Mouse (Mus musculus) frontal cortex, adult 2 months (tissue): ENCODE results near the gene Grid2. TPM values are rescaled to one million over a fixed set of nuclear protein-coding genes. Genes with fewer than 3 reads are reported as not detected.

ENCODE experiments used
- DNase-seq, 2 experiments: peaks; one replicate each; pipeline ENCODE4 v3.0.0; 2022; ENCODE audit warnings: low spot score in 1 of 2; ENCODE audit errors: extremely low spot score in 1 of 2
- polyA plus RNA-seq: library from polyadenylated mRNA; depleted of rRNA; stranded (reverse); fragments of >200 nt; gene quantifications from 2 replicates; pipeline ENCODE4 v1.2.3, GENCODE M21; 2012

Gene Grid2
- polyA plus RNA-seq, 1 experiment = 9.1 TPM

DNA sequence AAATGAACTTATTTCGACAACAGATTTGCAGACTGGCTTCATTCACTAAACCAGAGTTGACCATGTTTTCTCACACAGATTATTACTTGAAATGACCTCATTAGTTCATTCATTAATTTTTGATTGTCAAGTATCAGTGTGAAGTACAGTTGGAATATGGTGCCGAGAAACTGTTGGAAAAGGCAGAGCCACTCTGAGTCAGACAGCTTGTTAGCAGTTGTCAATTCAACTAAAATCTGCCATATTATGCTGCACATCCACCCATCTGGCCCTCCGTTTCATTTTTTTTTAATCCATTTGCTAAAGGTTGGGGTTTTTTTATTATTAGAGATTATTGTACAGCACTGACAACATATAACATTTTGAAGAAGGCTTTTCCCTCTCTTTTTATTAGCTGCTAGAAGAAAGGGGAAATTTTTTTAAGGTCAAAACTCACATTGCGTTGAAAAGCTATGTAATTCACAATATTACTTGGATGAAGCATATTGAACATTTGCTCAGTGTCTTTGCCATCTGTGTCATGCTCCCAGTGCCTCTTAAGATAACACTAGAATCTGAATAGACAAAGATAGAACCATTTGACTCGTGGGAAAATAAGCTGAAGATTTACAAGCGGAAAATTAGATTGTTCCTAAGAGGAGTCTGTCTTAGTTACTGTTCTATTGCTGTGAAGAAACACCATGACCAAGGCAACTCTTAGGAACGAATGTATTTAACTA is 1333.0 kb downstream of the Grid2 start:
- no peak for DNase-seq

DNA sequence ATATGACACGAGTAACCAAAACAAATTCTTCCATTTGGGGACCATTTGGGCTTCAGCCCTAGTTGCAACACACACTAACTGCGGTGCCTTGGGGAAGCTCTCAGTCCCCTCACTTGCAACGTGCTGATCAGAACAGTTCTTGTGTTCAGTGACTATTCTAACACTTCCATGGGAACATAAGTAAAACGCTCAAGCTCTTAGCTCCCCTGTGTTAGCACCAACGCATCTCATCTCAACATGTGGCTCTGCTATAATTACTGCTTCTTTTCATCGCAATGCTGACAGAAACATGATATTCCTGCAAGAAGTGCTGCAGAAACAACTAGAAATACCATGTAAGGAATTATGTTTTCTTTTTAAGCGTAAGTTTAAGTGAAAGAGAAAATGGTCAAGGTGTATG is 1340.6 kb downstream of the Grid2 start:
- peak; percentile 33 to 34 for DNase-seq

GRCm38 (mm10) chr6:64596835-64597234 is 1341.2 kb downstream of the Grid2 start:
- DNase-seq = no peak

DNA sequence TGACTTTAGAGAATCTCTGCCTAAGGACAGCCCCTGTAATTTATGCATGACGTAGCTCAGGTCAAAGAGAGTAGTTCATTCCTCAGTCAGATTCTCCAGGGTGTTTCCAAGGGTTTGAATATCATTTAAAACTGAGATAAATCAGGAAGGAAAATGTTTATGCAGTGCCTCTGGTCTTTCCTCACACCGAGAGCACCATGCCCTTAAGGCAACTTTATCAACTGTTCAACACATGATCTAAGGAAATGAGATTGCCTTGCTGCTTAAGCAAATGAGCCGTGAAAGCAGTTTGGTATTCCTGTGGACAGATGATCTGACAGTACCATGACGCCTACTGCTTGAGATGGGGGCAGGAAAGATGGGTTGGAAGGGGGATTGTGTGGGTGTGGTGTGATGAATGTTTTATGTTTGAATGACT is 1342.5 kb downstream of the Grid2 start:
- DNase-seq = peak; percentile 42 to 64

- no peak for DNase-seq
These were observed 1350.1 kb downstream of the Grid2 start for GRCm38 (mm10) chr6:64605753-64606152.

DNA sequence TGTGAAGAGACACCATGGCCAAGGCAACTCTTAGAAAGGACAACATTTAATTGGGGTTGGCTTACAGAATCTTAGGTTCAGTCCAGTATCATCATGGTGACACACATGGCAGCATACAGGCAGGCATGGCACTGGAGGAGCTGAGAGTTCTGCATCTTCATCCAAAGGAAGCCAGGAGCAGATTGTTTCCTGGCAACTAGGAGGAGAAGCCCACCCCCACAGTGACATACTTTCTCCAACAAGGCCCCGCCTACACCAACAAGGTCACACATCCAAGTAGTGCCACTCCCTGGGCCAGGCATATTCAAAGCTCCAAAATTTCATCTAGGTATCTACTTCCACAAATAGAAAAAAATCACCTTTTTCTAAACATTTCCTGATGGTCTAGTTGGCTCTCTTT is 1351.4 kb downstream of the Grid2 start:
- peak in 1 of 2 experiments; percentile 30 for DNase-seq

DNA sequence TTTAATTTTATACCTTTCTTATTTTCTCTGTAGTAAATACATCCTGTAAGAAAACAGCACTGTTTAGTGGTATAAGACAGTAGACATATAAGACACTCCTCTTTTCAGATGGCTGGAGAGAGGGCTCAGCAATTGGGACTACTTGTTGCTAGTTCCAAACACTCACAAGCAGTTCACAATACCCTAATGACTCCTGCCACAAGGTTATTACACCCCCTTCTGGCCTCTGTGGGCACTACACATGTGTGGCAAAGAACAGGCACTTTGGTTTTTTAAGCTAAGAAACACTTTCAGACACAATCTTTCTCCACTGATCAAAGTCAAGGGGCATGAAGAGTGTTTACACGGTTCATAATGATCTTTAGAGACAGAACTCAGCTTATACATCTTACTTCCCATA is 1352.3 kb downstream of the Grid2 start:
- DNase-seq = peak in 1 of 2 experiments; percentile 66

DNA sequence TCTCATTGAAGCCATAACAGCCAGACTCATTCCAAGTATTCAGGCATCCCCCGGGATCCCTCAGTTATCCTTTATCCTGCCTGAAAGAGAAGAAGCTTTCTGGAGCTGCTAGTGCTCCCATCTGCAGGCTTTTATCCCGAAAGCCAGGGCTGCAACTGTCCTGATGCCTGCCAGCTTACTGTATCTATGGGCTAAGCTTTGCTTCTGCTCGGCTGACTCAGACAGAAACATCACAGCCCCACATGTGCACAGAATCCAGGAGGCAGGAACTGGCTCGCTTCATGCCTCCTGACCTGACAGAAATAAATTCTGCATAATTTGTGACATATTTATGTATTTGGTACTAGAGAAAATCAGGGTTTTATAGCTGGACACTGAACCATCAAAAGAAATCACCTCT is 1361.2 kb downstream of the Grid2 start:
- DNase-seq = no peak

DNA sequence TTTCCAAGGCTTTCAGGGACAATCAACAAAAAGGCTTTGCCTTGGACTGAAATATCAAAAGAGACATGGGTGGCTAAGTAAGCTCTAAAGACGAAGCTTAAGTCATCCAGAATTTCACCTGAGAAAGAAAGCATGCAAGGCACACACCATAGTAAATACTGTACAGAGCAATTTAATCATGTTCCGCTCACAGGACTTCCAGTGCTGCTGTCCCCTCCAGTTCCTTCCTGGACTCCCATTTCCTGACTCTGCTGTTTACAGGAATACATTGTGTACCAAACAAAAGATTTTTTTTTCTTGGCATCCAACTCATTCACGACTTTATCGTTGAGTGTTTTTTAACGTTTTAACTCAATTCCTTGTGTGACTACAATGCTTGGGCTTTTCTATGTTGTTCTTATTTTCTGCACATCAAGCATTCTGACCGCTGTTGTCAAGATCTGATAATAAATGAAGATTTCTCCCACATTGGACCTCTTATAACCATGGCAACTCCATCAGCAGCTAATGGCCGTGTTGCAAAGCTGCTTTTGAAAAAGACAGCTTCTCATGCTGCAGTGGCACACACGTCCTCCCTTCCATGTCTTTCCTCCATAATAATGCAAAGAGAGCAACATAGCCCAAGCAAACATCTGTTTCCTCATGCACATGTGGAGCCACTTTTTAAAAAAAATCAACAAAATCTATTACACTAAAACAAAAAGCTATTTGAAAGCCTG is 1361.9 kb downstream of the Grid2 start:
- DNase-seq = no peak

- no peak for DNase-seq
These were observed 1367.7 kb downstream of the Grid2 start for GRCm38 (mm10) chr6:64623404-64623803.

- DNase-seq = no peak
These were observed 1392.0 kb downstream of the Grid2 start for GRCm38 (mm10) chr6:64647661-64648060.

DNA sequence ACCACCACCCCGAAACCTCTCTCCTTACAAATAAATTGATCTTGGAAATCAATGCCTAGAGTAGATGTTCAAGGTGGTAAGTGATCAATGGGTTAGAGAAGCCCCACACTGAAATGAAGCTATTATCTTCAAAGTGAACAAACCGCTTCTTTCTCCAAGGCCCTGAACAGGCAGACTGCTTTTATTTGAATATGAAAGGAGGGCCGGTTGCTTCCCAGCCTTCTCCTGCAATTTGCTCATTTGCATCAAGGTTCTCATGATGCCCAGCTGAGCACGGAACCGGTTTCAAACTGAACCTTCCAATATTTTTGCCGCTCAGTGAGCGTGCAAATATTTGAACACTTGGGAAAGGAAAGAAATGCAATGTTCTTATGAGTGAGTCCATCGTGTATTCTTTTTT is 1392.5 kb downstream of the Grid2 start:
- DNase-seq = no peak

DNA sequence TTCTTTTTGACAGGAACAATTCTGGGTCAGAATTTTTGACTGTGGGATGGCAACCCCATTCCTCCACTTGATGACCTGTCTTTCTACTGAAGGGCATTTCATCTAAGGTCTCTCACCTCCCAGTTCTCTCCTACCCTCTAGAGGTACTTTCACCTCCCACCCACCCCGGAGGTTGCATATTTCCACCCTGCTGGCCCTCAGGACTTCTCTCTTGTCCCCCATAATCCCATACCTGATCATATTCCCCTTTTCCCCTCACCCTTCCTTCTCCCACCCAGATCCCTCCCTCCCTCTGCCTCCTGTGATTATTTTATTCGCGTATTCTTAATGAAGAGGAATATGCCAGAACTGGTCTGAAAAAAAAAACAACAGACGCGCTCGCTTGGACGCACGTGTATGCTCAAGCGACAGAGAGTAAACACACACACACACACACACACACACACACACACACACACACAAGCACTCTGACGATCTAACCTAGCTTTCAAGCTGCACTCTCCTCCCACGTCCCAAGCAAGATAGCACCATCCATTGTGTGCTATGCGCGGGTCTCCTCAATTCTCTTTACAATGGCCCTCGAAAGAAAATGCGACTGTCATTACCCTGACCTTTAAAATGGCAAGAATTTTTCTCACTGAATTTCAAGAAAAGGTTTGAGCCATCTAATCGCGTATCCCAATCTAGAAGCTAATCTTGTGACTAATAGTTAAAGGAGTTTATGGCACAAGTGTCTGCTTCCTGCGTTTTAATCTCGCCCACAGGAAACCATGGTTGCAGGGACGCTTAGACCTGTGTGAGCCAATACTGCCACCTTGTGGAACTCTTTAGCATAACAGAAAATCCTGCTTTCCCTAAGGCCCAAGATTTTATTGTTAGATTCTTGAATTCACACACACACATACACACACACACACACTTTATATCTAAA is 1393.9 kb downstream of the Grid2 start:
- peak; percentile 59 to 89 for DNase-seq

GRCm38 (mm10) chr6:64650765-64651164 is 1395.1 kb downstream of the Grid2 start:
- no peak for DNase-seq

- no peak for DNase-seq
These were observed 1415.3 kb downstream of the Grid2 start for GRCm38 (mm10) chr6:64671010-64671409.

DNA sequence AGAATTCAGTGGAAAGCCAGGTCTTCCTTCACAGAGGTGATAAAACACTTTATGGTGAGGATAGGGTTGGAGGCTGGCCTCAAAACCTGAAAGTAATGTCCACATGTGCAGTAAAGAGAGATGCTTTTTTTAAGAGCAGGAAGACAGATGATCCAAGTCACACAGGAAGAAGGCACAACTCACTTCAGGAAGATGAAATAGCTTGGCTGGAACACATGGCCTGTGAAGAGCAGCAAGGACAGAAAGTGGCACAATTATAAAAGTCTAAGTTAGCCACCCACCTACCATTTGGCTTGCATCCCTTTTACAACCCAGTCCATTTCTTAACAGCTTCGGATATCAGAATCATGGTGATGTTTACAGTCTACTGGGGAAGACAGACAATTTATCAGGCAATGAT is 1423.1 kb downstream of the Grid2 start:
- DNase-seq = peak in 1 of 2 experiments; percentile 28

DNA sequence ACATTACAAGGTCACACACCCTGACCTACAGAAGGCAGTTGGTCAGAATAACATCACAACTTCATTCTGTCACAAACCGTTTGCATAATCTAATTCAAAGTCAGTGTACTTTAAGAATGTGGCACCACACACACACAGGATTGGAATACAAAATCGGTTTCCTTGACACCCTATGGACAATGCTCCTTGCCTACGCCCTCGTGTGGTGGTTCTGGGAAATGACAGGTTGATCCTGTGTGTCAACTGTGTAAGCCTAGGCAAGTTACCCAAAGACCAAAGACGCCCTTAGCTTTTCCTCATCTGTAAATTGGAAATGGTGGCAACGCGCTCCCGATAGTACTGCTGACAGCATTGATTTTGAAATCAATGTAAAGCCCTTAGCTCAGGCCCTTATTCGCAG is 1428.3 kb downstream of the Grid2 start:
- DNase-seq = peak in 1 of 2 experiments; percentile 71

- DNase-seq = peak in 1 of 2 experiments; percentile 74
These were observed 1429.3 kb downstream of the Grid2 start for GRCm38 (mm10) chr6:64684973-64685372.

GRCm38 (mm10) chr6:64688181-64688944 is 1432.7 kb downstream of the Grid2 start:
- no peak for DNase-seq

DNA sequence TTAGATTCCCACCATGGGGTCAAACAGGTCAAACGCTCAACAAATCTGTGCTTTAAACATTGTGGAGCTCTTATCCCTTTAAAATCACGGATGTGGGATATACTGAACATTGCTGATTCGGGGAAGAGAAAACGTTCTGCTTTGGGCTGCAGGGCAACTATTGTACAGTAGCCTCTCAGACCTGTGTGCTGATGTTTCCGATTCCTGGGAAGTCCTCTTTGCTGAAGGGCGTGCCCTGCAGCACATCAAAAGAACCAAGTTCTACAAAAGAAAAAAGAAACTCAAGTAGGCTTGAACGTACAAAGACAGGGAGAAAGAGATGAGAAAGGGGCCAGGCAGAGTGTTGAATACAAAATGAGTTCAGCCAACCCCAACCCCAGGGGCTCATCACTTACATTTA is 1439.0 kb downstream of the Grid2 start:
- no peak for DNase-seq
